Mouse (Mus musculus) right cerebral cortex, adult 18-20 months (tissue): Measurements from ENCODE around the gene Gm45716.

Experiments
- DNase-seq: peaks from one replicate; pipeline ENCODE4 v3.0.0; 2022; ENCODE audit warnings: mixed read lengths

Gene Gm45716

DNA sequence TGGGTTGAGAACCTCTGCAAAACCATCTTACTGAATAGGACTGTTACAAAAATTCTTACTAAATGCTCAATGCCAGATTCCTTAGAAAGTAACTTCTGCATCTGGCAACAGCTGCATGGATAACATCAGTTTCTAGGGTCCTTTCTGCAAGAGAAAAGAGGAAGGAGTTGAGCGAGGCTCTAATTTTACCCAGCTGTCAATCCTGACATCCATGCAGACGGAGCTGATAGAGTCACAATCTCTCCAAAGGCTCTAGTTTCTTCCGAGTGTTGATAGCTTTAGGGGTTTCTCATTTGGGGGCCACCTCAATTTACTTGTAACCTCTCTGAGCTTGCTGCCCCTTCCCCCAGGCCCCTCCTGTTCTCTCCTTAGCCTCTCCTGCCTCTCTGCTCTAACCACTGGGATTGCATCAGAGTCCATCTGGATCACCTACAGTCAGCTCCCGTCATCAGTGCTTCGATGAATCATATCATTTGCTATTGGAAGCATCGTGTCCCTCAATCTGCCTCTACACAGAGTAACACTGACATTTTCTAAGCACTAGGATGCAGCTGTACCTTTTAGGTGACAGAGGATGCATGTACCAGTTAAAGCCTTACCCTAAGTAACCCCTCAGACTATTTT, 32.7 kb downstream of the Gm45716 start:
- no peak for DNase-seq

DNA sequence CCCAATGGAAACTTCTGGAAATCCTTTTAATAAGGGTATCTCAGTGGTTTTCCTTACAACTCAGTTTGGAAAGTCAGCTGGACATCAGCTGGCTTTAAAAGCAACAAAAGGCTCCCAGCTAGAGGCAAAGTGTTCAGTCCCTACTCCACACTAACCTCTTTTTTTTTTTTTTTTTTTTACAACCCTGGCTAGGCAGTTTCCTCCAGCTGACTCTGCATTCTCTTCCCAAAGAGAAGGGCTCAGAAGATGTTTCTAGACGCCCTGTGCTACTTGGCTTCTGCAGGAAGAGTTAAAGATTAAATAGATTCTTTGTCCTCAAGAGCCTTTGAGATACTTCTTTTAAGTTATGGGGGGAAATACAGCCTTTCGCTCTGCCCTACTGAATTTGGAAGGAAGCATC, 33.3 kb downstream of the Gm45716 start:
- DNase-seq: no peak

DNA sequence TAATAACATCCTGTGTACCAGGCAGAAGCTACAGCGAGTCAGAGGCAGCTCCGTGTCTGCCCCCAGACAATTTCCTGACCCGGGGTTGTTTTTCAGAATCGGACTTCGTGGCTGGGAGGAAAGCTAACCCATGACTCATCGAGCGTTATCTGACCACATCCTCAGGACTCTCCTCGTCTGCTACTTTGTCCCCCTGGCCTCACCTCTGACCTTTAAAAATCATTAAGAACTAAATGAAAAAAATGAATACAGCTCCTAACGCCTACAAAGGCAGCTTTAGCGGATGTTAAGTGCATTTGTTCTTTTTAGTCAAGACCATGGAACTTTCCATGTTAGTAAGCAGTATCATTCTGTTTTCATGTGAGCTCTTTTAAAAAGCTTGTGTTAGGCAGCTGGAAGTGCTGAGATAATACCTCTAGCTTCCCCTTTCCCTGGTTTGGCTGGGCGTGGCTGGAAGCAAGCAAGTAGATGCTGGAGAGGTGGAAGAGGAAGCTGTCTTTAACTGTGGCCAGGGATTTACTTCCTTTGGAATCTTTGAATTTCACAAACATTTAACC, 37.5 kb downstream of the Gm45716 start:
- no peak for DNase-seq

DNA sequence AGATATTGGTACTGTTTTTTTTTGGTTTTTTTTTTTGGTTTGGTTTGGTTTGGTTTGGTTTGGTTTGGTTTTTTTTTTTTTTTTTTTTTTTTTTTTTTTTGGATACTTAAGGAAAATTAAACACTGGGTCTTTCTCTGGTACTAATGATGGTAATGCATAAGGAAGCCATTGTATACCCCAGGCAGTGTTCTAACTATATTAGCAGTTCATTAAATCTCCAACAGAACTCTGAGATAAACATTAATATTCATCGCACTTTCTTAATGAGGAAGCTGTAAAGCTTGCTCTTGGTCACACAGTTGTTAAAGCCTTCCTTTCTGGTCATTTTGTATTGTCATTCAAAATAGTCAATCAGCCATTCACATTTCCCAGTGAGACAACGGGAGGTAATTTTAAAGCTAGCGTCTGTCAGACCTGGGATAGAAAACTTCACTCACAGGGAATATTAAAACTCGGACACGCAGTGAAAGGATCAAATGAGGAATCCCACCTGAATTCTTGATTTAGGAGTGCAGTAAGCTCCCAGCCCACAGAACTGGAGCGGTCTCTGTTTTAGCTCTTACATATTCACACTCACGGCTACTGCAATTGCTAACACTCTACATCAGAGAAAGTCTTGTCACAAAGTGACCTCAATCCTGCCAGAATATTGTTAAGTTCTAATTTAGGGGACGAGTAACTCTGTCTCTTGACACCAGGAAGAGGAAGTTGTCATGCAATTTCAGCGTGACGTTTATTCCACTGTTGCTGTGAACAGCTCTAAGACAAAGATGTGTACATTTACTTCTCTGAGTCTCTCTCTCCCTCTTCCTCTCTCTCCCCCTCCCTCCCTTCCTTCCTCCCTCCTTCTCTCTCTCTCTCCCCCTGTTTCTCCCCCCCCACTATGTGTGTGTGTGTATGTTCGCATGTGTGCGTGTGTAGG, 39.8 kb downstream of the Gm45716 start:
- DNase-seq: no peak

DNA sequence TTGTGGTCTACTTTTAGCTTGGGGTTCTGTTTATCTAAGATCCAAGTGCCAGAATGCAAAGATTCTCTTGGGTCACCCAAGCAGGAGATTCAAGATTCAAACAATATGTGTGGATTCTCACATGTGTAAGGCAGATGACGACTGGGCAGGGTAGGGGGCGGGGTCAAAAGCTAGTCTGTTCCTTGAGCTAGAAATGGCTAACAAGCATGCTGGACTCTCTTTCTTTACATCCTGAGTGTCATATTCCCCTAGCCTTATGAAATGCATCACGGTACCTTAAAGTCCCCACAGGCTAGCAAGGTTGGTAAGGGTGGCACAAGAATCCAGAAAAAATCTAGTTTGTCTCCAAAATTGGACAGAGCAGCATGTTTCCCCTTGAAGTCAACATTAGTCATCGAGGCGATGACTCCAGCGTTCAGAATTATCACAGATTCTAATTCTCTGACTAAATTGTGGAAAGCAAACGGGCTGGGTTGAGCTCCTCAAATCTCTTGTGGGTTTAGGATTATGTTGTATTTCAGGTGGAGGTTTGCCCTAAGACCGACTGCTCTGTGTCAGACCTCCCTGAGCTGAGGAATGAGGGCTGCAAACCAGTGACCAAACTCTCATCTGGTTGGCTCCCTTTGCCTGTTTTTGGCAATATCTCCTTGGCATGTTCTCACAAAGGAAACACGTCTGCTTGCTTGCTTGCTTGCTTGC, 40.9 kb downstream of the Gm45716 start:
- DNase-seq: no peak

DNA sequence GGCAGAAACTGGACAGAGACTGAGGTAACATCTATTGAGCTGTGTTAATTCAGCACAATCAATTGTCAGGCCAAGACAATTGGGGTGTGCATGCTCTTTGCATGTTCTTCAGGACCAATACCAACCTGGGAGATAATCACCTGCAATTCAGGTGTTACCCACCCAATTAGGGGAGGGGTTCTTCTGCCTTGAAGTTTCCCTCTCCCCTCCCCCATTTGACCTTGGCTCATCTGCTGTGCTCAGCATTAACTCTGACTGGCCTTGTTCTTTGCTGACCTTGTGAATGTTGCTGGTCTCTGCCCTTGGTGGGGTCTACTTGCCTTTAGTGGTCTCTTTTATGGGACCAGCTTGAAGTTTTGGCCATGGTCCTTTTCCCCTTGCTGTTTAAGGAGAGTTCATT, 42.3 kb downstream of the Gm45716 start:
- DNase-seq: no peak

DNA sequence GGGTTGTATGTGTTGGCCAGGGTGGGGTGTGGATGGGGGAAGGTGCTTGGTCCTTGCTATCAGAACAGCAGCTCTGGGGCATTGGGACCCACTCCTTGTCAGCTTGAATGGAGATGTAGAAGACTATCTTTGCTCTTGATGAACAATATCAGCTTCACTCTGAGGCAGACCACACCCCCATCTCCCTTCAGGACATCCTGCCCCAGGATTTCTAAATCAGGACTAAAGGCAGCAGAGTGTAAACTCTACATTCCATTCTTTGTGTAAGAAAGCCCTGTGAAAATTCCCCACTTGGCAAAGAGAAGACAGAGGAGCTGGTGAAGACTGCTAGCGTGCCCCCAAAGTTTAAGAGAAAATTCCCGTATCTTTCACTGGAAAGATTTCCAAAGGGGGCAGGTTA, 43.2 kb downstream of the Gm45716 start:
- no peak for DNase-seq

DNA sequence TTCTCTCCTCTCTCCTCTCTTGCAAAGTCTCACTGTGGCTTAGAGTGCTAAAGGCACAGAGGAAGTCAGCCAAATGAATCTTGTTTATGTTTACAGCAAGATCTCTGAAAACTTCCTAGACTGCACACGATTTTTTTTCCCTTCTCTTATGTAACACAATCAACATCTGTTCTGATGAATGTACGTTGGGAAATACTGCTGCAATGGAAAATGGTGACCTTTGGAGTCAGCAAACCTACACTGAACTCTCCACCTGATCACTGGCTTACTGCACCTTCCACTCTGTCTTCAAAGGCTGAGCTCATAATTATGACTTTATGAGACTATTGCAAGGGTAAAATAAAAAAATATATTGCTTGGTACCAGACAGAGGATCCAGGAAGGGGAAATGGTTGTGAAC, 44.1 kb downstream of the Gm45716 start:
- DNase-seq: no peak

DNA sequence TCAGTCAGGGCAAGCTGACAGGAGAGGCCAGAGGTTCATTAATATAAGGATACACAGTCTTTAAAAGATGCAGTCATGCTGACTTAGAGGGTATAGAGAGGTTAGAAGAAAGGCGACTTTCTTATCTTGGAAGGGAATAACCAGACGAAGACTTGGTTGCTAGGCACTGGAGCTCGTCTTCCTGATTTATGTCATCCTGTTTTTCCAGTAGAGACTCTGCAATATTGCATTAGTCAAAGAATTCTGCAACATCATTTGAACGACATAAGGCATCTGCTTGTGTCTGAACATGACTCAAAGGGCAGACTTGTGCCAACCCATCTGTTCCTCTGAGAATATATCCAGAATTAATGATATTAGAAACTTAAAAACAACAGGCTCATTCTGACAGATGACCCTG, 45.2 kb downstream of the Gm45716 start:
- DNase-seq: no peak

DNA sequence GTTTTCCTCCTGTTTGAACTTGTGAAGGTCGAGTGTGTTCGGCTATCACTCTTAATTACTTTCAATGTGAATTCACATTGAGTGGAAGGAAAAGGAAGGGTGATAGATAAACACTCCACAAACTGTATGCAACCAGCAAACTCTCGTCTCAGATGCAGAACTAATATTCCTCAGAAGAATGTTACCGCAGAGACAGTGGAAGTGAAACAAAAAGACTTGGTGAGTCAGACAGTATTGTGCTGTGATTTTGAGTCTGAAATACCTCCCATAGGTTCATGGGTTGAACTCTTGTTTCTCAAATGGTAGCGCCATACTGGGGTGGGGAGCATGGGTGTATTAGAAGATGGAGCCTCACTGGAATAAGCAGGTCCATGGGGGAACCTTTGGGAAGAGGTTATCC, 47.7 kb downstream of the Gm45716 start:
- DNase-seq: no peak

DNA sequence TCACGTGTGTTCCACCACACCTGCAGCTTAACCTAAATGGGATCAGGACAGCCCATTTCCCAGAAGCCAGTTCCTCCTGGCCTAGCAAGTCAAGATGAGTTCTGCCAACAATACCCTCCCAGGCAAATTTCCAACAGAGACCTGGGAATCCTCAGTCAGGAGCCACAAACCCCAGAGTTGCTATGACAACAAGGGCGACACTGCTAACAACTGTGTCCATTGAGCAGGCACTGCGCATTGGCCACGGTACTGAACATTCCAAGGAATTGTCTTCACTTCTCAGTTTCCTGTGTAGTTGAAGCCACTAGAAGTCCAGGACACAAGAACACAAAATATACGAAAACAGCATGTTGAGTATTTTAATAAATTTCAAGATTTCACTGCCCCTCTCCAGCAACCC, 50.1 kb downstream of the Gm45716 start:
- no peak for DNase-seq

DNA sequence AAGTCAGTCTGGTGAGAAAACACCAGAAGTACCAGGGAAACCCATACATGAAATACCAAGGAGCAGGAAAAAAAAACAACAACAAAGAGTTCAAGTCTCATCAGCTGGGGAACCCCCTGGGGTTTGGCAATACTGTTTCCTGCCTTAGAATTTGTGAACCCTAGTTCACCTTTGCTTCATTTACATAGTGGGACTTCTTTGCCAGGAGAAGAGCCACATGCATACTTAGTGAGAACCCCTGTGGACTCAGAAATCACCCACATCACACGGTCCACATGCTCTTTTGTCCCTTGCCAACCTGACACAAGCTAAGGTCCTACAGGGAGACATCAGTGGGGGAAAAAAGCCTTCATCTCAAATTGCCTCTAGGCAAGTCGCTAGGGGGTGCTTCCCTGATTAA, 51.2 kb downstream of the Gm45716 start:
- no peak for DNase-seq

DNA sequence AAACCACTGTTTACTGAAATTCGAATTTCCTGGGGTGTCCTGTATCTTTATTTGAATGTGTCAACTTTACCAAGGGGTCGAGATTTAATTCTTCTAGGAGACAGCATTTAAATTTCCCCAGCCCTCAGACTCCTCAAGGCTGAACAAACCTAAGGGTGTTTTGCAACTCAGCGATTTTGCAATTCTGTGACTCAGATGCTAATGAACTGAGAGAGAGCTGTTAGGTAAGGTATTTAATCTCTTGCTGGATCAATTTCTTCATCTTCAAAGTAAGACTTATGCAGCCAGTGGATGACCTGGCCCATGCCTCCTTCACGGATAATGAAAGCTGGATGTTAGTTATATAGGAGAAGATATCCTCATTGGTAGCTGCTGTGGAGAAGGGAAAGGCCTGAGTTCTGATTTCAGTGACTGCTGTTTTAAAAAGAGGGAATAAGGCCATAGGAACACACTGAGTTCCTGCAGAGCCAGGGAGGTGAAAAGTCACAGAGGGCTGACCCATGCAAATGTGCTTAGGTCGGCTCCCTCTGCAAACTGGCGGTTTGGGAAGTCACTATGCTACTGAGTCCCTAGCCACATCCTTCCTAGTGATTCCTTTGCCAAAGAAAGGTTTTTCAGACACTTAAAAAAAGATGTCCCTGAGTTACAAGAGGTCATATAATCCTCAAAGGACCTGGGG, 53.3 kb downstream of the Gm45716 start:
- DNase-seq: no peak

DNA sequence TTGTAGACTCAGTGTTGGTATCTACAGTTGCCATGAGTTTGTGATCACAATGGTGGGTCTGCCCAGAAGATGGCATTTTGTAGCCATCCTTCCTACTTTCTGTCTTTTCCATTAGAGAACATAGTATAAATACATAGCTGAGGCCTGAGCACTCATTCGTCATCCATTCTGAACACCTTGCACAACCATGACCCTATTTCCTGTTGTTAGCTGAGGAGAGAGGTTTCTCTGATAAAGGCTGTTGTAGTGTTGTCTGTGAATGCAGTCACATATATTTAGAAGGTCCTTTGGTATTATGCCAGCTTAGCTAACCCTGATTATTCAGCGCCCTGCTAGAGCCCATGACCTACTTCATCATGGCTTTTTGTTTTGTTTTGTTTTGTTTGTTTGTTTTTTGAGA, 54.4 kb downstream of the Gm45716 start:
- no peak for DNase-seq

DNA sequence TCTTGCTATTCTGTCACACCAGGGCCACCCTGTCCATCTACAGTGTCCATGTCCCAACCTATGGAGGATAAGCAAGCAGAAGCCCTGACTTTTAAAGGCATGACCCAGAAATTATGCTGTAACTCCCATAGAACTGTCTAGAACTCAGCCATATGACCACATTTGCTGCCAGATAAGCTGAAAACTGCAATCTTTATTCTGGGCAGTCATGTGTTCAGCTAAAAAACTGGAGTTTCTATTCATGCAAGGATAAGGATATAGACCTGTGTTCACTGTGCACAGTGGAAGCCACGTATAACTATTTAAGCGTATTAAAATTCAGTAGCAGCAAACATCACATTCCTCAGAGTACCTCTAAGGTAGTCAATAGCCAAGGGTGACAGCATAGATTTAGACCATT, 55.8 kb downstream of the Gm45716 start:
- DNase-seq: no peak

DNA sequence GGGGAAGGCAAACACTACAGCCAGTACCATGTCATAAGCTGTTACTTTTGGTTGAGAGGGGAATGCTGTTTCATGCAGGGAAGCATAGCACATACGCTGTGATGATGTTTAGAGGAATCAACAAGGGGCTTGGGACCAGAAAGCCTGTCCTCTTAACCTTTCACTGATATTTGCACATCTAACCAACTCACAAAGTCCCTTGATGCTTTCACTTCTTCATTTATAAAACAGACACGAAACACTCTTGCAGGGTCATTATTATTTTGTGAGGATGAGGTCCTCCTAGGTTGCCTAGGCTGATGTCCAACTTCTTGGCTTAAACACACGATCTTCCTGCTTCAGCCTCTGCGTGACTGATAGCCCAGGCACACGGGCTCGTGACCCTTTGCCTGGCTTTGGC, 58.1 kb downstream of the Gm45716 start:
- DNase-seq: no peak

DNA sequence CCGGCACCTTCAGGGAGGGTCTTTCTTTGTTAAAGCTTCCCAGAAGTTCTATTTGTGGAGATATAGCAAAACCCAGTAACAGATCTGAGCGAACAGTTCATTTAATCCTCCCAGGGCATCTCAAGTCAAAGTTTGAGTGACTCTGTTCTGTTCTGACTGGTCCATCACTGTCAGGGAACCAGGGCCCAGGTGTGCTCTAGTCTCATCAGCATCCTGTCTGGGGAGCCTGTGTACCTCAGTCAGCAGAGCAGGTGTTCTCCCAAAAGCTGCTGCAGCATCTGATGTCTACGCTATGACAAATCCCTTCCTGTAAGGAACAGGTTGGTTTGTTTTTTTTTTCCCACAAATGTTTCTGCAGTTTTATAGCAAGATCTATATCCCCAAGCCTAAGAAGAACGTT, 59.2 kb downstream of the Gm45716 start:
- no peak for DNase-seq

DNA sequence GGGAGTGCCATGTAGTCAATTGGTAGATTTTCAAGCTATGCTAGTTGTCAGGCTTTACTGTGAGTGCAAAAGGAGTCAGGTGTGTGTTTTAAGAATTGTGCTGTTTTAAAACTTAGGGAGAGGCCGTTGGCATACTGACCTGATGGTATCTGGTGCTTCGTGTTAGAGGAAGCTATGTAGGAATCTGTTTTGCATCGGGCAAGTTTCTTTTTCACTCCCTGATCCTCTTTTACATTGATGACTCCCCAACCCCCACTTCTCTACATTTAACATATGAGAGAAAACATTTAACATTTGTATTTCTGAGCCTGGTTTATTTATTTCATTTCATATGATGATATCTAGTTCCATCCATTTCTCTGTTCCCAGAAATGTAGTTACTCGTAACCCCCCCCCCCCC, 60.3 kb downstream of the Gm45716 start:
- no peak for DNase-seq

DNA sequence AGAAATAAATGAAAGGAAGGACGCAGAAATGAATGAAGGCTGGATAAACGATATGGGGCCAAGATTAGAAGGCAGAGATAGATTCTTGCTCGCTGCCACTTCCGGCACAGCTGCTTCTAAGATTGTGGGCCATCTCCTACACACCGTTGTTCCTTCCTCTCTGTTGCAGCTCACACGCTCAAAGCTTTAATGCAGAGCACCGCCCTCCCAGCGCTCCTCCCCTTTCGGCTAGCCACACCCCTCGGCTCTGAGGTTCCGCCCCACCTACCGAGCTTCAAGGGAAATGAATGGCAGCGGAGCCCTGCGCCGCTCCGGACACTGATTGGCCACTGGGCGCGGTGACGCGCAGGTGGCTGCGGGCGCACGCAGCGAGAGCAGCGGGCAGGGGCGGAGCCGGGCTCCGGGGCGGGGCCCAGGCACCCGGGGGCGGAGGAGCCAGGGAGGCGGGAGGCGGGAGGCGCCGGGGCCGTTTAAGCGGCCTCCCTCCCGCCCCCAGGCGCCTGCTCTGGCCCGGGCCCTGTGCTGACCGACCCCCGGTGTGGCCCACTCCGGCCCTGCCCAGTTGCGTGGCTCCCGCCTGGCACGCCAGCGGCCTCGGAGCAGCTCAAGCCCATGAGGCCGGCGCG, 61.7 kb downstream of the Gm45716 start, which contains the start of gene Mmd:
Gene Mmd, plus strand, starts transcription at position 432 of the 626 bp plus-strand sequence.
- DNase-seq: peak; percentile 99

DNA sequence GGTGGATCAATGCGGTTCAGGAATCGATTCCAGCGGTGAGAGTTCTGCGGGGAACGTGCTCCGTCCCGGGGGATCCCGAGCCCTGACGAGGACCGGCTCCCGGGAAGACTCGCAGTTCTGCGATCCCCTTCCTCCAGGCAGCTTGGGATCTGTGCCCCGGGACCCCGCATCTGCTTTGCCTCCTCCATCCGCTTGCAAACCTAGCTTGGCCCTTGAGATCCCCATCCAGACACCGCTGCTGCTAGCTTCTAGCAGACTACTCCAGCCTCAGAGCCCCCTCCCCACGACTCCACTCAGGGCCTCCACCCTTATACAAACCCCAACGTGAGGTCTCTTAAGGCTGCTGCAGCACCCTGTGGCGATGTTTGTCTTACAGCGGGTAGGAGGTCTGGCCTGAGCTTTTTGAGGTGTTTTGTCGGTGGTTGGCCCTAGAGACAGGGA, 62.2 kb downstream of the Gm45716 start:
- no peak for DNase-seq

DNA sequence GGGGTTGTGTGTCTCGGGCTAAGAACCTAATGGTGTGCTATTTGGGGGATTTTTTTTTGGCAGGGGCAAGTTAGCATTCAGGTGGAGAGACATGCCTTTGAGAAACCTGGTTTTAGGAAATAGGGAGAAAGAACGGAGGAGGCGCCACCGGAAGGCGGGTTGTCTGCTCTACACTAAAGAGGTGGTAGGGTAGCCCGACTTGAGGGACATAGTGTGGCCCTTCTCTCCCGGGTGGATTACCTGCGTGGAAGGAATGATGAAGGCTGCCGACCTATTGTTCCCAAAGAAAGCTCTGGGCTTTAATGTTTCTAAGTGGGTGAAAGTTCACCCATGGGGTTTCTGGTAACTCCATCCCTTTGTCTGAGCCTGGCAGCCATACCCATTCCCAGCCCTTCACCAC, 62.7 kb downstream of the Gm45716 start:
- DNase-seq: no peak

DNA sequence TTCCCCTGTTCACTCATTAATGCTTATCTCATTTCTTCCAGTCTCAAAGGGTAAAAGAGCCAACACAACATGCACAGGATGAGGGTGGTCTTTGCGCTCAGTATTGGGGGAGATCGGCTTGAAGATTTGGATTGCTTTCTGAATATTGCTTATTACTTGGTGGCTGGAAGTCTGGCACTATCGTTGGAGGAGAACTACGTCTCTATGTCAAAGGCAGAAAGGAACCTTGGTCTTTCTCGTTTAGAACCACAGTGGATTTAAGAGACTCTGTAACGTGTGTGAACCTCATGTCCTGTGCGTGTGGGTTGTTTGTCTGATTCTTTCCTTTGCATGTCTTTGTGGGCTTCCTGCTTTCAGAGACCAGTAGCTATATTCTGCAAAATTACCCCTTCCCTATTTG, 63.2 kb downstream of the Gm45716 start:
- DNase-seq: no peak
